Mouse (Mus musculus) liver, adult 2 months (tissue): Measurements from ENCODE around the gene Prkag1. TPM values are rescaled to one million over a fixed set of nuclear protein-coding genes. Genes with fewer than 3 reads are reported as not detected.

Experiments
- DNase-seq: peaks from one replicate; pipeline ENCODE4 v3.0.0-alpha.2; 2011; ENCODE audit warnings: low read depth, low spot score; ENCODE audit errors: extremely low read depth
- H3K27ac ChIP-seq: fragments of 200-500 bp; replicated peaks from 2 replicates; pipeline ENCODE4 v1.5.1; 2012; ENCODE audit warnings: low read depth, mild to moderate bottlenecking, control low read depth, inconsistent platforms, low read length; ENCODE audit not compliant: insufficient read depth
- H3K27me3 ChIP-seq: fragments of 200-500 bp; 2 replicates; pipeline ENCODE4 v1.6.1; 2012; ENCODE audit warnings: mild to moderate bottlenecking, moderate library complexity, low read length, inconsistent platforms; ENCODE audit not compliant: control insufficient read depth, insufficient read depth
- H3K36me3 ChIP-seq: fragments of 200-500 bp; 2 replicates; pipeline ENCODE4 v1.6.1; 2012; ENCODE audit warnings: low read length, inconsistent platforms; ENCODE audit not compliant: control insufficient read depth, insufficient read depth
- H3K4me1 ChIP-seq: fragments of 200-500 bp; 2 replicates; pipeline ENCODE4 v1.6.1; 2011; ENCODE audit warnings: low read length; ENCODE audit not compliant: control insufficient read depth, insufficient read depth
- H3K4me3 ChIP-seq: fragments of 200-500 bp; 2 replicates; pipeline ENCODE4 v1.5.1; 2011; ENCODE audit warnings: low read depth, mild to moderate bottlenecking, control low read depth, low read length, moderate library complexity; ENCODE audit not compliant: insufficient read depth
- H3K79me2 ChIP-seq: fragments of 200-500 bp; 2 replicates; pipeline ENCODE4 v1.6.1; 2012; ENCODE audit warnings: inconsistent platforms, mild to moderate bottlenecking, low read length, moderate library complexity; ENCODE audit not compliant: control insufficient read depth, insufficient read depth
- H3K9ac ChIP-seq: fragments of 200-500 bp; 2 replicates; pipeline ENCODE4 v1.6.1; 2012; ENCODE audit warnings: low read depth, mild to moderate bottlenecking, control low read depth, inconsistent platforms, low read length
- CTCF ChIP-seq: fragments of 200-500 bp; IDR thresholded peaks from 2 replicates; pipeline ENCODE4 v1.5.1; 2011; ENCODE audit warnings: low read depth, low read length, control low read depth
- POLR2A ChIP-seq: fragments of 200-500 bp; IDR thresholded peaks from 2 replicates; pipeline ENCODE4 v1.6.1; 2011; ENCODE audit warnings: low read length, control low read depth; ENCODE audit not compliant: insufficient read depth; ENCODE audit errors: extremely low read depth
- WGBS: fragments of 180-500 bp; shearing (Covaris S2); methylation state at CpG from one replicate; pipeline ENCODE4 v1.1.7; 2018; 5-methylcytosine and 5-hydroxymethylcytosine counted together
- polyA plus RNA-seq: library from polyadenylated mRNA; depleted of rRNA; stranded (reverse); fragments of >200 nt; gene quantifications from 2 replicates; pipeline ENCODE4 v1.2.3, GENCODE M21; 2012
- total RNA-seq: library from RNA; depleted of rRNA; stranded (reverse); fragments of >200 nt; gene quantifications from 2 replicates; pipeline ENCODE4 v1.2.3, GENCODE M21; 2014

Prkag1 gene
- total and polyA plus RNA-seq, 2 experiments = 37.7 to 41.4 TPM

- peaks cover 7% of the 10 kb centered on the region; the same call in 1 of the 2 replicates for H3K4me1 ChIP-seq
- no peaks in the 10 kb centered on the region for H3K79me2 ChIP-seq
- peaks cover 38% of the 10 kb centered on the region for H3K27me3 ChIP-seq
- no peak for DNase-seq
- WGBS = 10% methylated on average over 19 of the region's 19 CpGs
- no peak overlapping the region for H3K27ac ChIP-seq
- H3K36me3 ChIP-seq = no peaks in the 10 kb centered on the region
- no peak overlapping the region for H3K9ac ChIP-seq
- no peak for TF ChIP-seq POLR2A
- no peak for TF ChIP-seq CTCF
- H3K4me3 ChIP-seq = no peak overlapping the region
These were observed 54.2 kb downstream of the Prkag1 start for GRCm38 (mm10) chr15:98777005-98777616.

- TF ChIP-seq CTCF = no peak
- H3K27ac ChIP-seq = no peak overlapping the region
- H3K36me3 ChIP-seq = no peaks in the 10 kb centered on the region
- DNase-seq = no peak
- peaks cover 7% of the 10 kb centered on the region; the same call in 1 of the 2 replicates for H3K4me1 ChIP-seq
- peaks cover 38% of the 10 kb centered on the region for H3K27me3 ChIP-seq
- WGBS = 7% methylated on average over 62 of the region's 62 CpGs
- no peaks in the 10 kb centered on the region for H3K79me2 ChIP-seq
- H3K4me3 ChIP-seq = peak overlapping the region; percentile 2; the same call in 1 of the 2 replicates
- H3K9ac ChIP-seq = no peak overlapping the region; the same call in 1 of the 2 replicates
These were observed 54.9 kb downstream of the Prkag1 start for GRCm38 (mm10) chr15:98776280-98777004.

- Histone ChIP-seq H3K4me3 (no peak overlapping the region), H3K27me3 (peaks cover 38% of the 10 kb centered on the region), H3K4me1 (peaks cover 7% of the 10 kb centered on the region; the same call in 1 of the 2 replicates), H3K27ac (no peak overlapping the region), H3K79me2 (no peaks in the 10 kb centered on the region), H3K36me3 (no peaks in the 10 kb centered on the region), H3K9ac (no peak overlapping the region)
- no peak for DNase-seq
- 38% methylated on average over 5 of the region's 5 CpGs for WGBS
- TF ChIP-seq CTCF (no peak), POLR2A (no peak)
These were observed 55.8 kb downstream of the Prkag1 start for GRCm38 (mm10) chr15:98775533-98775932.

GRCm38 (mm10) chr15:98774096-98774495 lies 57.2 kb downstream of the Prkag1 start:
- H3K4me3 ChIP-seq = no peak overlapping the region
- no peaks in the 10 kb centered on the region for H3K36me3 ChIP-seq
- no peak overlapping the region for H3K9ac ChIP-seq
- no peak for DNase-seq
- peaks cover 32% of the 10 kb centered on the region for H3K27me3 ChIP-seq
- 61% methylated on average over 15 of the region's 15 CpGs for WGBS
- TF ChIP-seq CTCF (no peak), POLR2A (no peak)
- no peak overlapping the region for H3K27ac ChIP-seq
- H3K79me2 ChIP-seq = no peaks in the 10 kb centered on the region
- peaks cover 7% of the 10 kb centered on the region; the same call in 1 of the 2 replicates for H3K4me1 ChIP-seq

- H3K4me3 ChIP-seq = peak overlapping the region; percentile 35; the same call in 1 of the 2 replicates
- no peaks in the 10 kb centered on the region for H3K79me2 ChIP-seq
- no peak overlapping the region for H3K27ac ChIP-seq
- no peaks in the 10 kb centered on the region for H3K36me3 ChIP-seq
- TF ChIP-seq POLR2A (no peak), CTCF (no peak)
- peaks cover 7% of the 10 kb centered on the region; the same call in 1 of the 2 replicates for H3K4me1 ChIP-seq
- peak; percentile 15 for DNase-seq
- H3K27me3 ChIP-seq = peaks cover 19% of the 10 kb centered on the region
- WGBS = 5% methylated on average over 36 of the region's 36 CpGs
- peak overlapping the region; percentile 50; the same call in 1 of the 2 replicates for H3K9ac ChIP-seq
These were observed 58.7 kb downstream of the Prkag1 start for GRCm38 (mm10) chr15:98772511-98773211.
